Mouse (Mus musculus): ENCODE data around the gene Mov10l1.

Mov10l1 gene

DNA sequence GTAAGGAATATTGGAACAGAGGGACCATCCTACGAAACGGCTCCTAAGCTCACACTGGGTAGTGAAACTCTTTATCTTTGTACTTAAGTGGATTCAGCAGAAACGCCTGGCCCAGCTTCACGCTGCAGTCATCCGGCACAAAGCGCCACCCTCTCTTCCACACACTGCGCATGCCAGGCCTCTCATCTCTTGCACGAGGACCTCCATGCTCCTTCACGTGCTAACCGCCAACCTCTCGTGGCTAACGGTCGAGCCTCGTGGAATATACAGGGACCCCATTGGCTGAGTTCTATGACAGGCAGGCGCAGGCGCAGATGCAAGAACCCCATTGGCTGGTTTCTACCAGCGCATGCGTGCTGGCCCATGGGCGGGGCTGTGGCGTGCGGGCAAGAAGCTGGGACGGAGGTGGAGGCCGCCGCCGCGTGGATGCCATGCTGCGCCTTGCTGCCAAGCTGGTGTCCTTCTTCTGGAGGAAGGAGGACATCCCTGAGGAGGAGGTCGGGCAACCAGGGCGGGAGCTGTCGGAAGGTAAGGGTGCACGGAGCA, at the start of gene Mov10l1:
Mov10l1 (plus strand) TSS at position 376 of the 546 bp plus-strand sequence.
- no peak for DNase-seq

DNA sequence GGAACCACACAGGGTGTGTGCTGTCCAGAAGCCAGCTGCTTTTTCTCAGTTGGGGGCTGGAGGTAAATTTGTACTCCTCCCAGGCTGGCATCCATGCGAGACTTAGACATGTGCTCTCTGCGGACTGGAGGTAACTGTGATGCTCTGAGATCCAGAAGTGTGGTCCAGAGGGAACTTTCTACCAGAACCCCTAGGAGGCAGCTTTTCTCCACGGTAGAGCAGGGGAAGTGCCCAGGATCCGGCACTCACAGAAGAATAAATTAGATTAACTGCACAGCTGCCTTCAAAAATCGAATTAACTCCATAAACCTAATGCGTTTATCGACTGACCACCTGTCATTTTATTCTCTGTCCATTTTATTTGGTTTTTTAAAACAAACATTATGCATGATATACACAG, 48.6 kb upstream of the Mov10l1 start:
- DNase-seq: no peak

DNA sequence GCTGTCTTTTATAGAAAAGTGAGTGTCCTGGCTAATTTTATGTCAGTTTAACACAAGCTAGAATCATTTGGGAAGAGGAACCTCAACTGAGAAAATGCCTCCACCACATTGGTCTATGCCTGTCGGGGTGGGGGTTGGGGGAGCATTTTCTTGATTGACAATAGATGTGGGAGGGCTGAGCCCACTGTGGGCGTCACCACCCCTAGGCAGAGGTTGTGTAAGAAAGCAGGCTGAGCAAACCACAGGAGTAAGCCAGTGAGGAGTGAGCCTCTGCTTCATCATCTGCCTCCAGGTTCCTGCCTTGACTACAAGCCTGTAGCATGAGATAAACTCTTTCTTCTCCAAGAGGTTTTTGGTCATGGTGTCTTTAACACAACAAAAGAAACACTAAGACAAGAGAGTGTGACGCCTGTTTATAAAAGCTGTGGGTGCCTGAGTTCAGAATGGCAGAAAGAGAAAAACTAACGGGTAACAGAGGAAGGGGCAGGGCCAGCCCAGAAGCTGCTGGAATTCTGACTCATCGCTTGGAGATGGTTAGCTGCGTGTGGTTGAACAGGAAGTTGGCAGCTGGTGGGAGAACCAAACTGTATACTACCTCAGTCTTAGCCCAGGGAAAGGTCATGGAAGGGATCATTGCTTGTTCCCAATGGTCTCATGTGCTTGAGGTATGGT, 46.0 kb upstream of the Mov10l1 start:
- no peak for DNase-seq

DNA sequence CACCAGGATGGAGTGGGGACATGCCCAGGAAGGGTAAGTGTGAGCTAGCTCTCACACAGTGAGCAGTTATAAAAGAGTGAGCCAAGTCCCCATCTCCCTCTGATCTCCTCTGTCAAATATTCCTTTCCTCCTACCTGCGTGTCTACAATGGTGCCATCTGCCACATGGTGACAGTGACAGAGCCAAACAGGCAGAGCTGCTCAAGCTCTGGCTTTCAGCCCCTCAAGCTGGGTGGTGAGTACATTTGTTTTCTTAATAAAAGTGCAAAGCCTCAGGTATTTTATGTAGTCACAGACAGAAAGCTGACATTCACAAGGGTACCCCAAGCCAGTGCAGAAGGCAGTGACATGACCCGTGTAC, 45.4 kb upstream of the Mov10l1 start:
- DNase-seq: no peak

DNA sequence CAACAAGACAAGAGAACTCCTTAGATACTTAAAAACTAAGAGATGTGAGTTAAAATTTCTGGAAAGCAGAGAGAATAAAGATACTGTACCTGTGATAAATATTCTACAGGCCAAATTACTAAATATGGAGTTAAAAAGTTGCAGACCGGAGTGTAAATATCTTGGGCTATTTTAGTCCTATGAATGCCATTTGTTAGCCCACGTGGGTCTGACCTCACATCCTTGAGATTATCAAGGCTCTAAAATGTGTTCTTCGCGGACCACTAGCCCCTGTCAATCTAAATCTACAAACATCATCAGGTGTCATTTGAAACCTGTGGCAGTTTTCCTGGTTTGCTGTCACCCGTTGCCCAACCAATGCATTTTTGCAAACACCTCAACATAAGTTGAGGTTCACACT, 39.9 kb upstream of the Mov10l1 start:
- no peak for DNase-seq

DNA sequence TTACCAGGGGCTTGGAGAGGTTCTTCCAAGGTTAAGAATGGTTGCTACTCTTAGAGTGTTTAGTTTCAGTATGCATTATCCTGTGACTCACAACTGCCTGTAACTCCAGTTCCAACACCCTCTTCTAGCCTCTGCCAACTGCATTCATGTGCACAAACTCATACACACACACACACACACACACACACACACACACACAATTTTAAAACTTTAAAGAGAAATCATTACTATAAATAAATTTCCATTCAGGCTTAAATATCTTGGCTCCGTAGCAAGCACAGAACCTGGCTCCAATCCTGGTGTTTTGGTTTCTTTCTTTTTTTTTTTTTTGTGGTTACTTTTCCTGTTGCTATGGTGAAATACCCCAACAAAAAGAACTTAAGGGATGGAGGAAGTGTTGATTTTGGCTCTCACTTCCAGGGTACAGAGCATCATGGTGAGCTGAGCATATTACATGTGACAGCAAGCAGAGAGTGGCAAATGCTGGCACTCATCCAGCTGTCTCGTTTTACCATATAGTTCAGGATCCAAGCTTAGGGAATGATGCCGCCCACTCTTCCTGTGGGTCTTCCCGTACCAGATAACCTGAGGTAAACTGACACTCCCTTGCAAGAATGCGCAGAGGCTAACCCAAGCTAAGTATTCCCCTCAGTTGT, 38.7 kb upstream of the Mov10l1 start:
- peak; percentile 15 for DNase-seq

DNA sequence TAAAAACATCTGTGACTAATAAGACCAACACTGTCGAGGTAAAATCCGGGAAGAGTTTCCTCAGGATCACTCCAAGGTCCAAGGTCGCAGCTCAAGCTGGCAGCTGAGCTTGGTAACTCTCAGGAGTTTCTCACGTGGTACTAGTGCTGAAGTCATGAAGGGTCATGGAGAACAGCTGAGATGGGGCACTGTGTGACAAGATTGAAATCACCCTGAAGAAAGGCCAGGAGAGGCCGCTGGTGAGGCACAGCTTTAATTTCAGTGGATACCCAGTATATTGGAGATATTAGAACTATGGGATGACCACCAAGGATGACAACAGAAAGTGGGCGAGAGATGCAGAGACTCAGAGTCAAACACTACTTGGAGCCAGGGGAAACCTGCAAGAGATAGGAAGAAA, 35.9 kb upstream of the Mov10l1 start:
- DNase-seq: no peak

DNA sequence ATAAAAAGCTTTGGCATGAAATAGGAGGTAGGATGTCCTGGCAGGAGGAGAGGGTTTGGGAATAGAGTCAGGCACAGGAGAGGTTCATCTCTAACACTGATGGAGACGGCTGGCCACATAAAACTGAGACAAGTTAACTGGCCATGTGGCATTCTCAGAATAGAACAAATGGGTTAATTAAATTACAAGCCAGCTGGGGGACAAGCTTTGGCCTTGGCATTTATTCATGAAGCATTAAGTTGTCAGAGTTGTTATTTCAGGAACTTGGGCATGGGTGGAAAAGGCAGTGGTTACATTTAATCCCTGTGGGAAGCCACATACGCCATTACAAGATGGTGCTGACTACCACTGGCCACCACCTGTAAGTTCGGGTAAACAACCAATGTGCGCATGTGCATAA, 31.5 kb upstream of the Mov10l1 start:
- no peak for DNase-seq

DNA sequence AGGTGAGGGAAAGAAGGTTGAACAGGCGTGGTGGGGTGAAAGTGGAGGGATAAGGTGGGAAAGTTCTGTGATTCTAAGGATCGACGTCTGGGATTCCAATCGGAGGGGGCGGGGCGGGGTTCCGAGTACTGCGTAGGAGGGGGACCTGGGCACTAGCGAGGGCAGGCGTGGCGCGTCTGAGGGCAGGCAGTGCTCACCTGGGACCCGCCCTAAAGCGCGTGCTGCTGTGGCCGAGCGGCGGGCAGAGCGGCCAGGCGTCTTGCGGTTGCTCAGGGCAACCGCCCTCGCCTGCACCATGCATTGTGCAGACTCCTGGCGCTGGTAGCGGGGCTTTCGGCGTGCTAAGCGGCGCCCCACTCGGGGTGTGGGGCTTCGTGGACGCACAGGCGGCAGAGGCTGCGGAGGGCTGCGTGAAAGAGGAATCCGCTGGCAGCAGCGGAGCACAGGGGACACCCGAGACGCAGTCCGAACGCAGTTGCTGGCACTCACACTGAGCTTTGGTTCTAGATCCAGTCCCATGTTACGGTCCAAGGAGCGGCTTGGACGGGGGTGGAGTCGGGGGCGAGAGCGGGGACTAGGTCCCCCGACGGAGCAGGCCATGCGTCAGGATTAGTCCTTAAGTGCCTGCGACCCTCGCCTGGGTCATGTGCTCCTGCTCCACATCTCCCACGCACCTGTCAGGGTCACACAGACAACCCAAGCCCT, 28.2 kb upstream of the Mov10l1 start, which contains the start of gene Ttll8:
Ttll8 (minus strand) TSS at position 51 of the 705 bp plus-strand sequence.
- peak; percentile 27 for DNase-seq

DNA sequence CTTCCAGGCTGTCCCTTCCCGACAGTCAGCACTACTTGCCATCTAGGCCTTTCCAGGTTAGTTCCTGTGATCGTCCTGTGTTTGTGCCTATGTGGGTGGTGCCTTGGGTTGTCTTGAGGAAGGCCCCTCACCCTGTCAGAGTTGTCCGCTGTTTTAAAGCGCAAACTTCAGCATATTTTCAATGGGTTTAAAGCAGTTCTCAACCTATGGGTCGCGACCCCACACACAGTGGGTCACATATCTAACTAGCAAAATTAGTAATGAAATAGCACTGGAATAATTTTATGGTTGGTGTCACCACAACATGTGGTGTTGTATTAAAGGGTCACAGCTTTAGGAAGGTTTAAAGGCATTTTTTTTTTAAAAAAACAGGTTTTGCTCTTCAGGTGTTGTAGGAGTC, 27.4 kb upstream of the Mov10l1 start:
- no peak for DNase-seq

DNA sequence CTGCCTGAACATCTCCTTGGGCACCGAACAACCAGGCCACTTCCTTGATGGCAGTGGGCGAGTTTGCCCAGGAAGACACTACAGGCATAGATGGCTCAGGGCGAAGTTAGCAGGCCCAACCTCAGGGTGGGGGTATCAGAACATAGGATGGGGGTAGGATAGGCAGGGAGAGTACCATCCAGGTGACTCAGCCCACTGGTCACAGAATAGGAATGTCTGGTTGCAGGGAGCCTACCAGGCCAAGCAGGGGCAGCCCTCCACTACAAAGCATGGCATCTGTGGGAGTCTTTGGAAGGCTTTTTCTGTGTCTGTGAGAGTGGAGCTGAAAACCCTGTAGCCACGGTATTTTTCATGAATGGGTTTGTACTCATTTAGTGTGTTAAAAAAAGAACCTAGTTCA, 25.2 kb upstream of the Mov10l1 start:
- DNase-seq: no peak

DNA sequence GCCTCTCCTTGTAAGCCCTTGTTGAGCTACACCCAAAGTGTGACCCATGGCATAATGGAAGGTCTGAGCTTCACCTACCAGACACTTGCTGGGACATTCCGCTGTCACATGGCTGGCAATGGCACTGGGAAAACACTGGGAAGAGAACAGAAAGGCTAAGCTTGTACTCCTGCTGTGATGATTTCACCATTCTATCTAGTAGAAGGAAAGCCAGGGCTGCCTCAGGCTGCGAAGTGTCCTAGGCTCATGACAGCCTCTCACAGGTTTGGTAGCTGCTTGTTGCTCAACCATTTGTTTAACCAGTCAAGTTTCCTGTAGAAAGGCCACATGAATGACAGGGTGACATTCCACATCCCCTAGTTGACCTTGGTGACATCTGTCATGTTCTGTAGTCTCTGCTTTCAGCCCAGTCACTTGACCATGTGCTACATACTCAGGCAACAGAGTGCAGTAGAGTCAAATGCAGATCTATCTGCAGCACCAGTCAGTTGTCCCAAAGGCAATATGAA, 18.6 kb upstream of the Mov10l1 start:
- DNase-seq: no peak

DNA sequence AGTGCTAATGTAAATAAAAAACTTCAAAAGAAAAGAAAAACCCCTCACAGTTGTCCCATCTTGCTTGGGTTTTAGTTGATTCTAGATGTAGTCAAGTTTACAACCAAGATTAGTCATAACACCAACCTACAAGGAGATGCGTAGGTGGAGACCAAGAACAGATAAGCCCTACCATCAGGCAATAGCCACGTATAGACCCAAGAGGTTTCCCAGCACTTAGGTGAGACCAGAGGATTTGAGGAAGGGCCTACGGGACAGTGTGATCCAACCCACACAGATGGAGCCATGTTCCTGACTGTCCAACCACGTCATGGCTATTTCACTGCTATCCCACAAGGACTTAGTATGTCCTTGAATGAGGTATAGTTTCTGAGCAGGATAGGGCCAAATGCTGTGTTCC, 10.4 kb upstream of the Mov10l1 start:
- no peak for DNase-seq

DNA sequence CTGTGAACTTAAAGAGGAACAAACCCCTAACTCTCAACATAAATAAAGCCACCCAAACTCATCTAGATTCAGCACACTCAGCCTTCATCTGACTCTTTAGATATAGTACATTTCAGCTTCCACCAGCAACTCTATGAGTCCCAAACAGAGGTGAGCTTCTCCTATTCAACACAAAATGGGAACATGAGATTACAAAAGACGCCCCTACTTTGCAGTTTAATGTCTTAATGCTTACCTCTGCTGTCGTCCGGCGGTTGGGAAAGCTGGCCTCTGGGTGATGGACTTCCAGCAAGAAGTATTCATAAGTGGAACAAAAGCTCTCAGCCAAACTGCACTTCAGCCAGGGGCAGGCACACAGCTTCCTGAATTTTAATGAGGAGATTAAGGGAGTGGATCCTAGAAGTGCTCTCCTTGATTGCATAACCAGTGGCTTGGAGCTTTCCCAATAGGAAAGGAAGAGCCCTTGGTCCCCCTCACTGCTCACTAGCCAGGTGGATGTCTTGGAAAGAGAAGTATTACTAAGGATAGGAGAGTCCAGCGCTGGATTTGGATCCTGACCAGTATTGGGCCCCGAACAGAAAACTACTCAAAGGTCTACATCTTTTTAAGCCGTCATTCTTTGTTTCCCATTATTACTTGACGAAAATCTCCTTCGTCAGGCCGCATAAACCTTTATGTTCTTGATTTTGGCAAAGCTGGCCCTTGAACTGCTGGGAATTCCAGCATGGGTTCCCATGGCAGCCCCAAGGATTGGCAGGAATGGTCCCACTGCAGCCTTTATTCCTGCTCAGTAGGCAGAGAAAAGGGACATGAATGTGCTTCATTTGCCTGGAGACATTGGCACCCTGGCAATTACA, 4.2 kb upstream of the Mov10l1 start, which contains the start of gene Mlc1:
Mlc1 (minus strand) TSS at position 727 of the 857 bp plus-strand sequence.
- DNase-seq: peak; percentile 53

DNA sequence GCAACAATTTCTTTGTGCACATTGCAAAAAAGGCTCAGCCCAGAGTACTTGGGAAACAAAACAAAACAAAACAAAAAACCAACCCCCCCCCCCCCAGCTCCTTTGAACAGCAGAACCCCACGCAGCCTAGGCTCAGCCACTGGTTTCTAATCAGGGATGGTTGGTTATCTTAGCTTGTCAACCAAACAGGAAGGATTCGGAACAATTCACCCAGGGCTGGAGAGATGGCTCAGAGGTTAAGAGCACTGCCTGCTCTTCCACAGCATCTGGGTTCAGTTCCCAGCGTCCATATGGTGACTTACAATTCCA, 3.6 kb upstream of the Mov10l1 start:
- DNase-seq: no peak

DNA sequence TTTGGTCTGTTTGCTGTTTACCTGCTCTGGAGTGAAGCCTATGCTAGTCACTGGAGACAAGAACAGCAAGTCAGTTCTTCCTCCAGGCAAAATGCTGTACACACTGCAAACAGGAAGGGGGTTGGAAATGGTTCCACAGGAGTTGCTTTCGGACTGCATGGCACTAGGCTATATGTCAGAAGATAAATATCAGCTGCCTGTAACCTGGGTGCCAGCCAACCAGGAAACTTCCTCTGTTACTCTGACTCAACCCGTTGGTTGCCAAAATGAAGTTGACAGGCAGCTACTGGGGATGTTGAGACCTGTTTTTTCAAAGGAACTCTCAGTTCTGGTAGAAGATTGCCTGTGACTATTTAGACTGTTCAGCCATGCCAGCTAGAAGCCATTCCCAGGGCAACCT, 6.5 kb downstream of the Mov10l1 start:
- DNase-seq: peak; percentile 18

DNA sequence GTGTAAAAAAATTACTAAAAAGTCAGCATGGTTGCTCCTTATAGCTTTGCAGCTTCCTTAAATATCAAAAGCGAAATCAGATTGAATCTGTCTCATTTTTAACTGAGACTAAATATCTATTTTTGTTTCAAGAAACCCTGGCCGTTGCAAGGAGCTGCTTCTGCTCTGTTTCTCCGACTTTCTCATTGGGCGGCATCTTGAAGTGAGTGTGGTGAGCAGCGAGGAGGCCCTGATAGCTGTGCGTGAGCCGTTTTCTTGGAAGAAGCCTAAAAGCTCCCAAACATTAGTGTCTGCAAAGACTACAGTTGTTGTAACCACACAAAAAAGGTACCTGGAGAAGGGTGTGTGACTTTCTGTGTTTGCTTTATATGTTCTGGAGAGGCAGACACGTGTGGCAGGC, 15.9 kb downstream of the Mov10l1 start:
- DNase-seq: no peak

DNA sequence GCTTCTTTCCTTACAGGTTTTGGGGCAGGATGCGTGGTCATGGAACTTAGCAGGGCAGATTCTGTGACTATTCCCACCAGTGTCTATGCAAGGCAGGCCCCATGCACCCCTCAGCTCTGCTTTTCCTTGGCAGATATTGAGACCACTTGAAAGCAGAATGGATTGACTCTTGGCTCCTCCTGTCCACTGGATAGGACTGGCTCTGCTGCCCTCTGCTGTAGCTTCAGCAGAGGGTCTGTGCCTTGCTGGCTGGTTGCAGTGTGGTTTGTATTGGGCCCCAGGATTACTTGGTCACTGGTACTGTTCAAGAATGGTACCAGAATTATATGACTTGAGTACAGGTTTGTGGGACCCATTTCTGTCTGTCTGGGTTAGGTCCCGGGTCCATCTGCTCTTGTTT, 16.4 kb downstream of the Mov10l1 start:
- DNase-seq: peak; percentile 6

DNA sequence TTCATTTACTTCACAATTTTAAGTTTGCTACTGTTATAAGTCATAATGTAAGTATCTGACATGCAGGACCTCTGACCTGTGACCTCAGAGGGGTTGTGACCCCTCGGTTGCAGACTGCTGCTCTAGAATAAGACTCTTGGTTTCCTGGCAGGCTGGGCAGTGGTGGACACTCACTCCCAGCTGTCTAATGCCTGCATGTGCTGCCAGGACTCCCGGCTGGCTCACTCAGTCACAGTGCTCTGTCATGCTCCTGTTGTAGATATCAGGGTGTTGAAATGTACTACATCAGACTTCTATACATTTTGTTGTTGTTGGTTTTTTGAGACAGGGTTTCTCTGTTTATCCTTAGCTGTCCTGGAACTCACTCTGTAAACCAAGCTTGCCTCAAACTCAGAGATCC, 17.7 kb downstream of the Mov10l1 start:
- no peak for DNase-seq

DNA sequence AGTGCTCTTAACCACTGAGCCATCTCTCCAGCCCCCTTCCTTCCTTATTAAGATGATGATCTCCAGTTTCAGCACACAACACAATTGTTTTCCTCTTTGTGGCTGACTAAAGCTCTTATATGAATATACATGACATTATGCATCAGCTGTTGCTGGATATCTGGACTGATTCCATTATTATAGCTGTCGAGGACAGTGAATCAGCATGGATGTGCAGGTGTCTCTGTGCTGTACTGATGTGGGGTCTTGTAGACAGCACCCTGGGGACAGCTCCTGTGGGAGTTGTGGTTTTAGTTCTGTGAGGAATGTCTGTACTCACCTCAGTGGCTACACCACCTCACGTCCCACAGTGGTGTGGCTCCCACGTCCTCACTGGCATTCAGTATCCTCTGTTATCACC, 18.5 kb downstream of the Mov10l1 start:
- DNase-seq: no peak

DNA sequence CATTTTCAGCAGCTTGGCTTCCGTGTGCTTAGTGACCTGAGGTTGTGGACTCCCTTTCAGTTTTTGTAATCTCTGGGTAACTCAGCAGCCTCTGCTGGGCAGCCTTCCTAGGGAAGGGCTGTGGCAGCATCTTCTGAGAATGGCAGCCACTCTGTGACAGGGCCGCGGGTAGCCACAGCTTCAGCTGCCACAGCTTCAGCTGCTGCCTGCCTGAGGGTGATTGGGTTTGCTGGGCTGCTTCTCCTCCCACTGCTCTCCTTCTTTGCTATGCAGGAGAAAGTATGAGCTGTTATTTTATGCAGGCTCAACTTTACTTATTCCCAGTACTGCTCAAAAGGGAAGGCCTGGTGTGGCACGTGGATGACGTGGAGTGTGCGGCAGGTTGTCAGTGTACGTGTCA, 24.3 kb downstream of the Mov10l1 start:
- DNase-seq: no peak

DNA sequence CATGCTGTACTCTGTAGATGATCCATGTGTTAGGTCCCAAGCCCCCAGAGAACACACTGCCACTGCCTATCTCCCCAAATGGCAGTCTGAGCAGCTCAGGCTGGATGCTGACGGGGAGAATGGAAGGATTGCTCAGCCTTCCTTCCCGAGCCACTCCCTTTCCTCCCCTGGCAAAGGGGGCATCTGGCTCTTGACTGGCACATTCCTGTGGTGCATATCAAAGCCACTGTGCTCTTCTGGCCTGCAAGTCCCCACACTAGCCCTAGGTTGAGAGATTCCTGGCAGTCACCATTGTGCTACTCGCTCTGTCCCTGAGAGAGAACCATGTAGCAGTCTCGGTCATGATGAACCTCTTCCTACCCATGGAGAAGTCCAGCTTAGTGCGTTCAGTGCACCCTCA, 25.1 kb downstream of the Mov10l1 start:
- no peak for DNase-seq

DNA sequence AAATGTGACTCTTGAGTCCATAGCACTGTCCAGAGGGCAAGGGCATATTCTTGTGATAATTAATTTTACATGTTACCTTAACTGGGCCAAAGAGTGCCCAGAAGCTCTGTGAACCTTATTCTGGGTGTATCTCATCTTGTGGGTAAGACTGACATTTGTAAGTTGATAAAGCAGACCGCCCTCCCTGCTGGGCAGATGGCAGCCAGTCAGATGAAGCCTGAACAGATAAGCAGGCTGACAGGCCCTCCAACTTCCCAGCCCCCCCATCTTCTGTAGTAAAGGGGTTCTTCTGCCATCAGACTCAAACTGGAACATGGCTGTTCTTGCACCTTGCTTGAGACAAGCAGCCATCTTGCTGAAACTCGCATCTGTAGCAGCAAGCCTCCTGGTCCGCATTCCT, 34.0 kb downstream of the Mov10l1 start:
- DNase-seq: no peak
